Mouse (Mus musculus) MEL (cell line): ENCODE results near the gene Tbc1d2b. TPM values are rescaled to one million over a fixed set of nuclear protein-coding genes. Genes with fewer than 3 reads are reported as not detected.

Experiments
- DNase-seq: peaks from one replicate; pipeline ENCODE4 v3.0.0; 2011; ENCODE audit warnings: low read depth, low spot score
- H3K27ac ChIP-seq: 2 replicates; pipeline ENCODE4 v1.5.1; 2012; ENCODE audit warnings: low read depth, mild to moderate bottlenecking, control low read depth, low read length, moderate library complexity; ENCODE audit not compliant: control insufficient read depth
- H3K27me3 ChIP-seq, 2 experiments: fragments of 150-350 bp in 1 of 2; sonication (generic) in 1 of 2; 2 replicates each; pipeline ENCODE4 v1.6.1; 2012; ENCODE audit warnings: low read length in 2 of 2, mild to moderate bottlenecking in 2 of 2, improper control_type of control experiment in 1 of 2, moderate library complexity in 1 of 2; ENCODE audit not compliant: insufficient read depth in 2 of 2, control insufficient read depth in 1 of 2
- H3K36me3 ChIP-seq, 2 experiments: 2 replicates each; pipeline ENCODE4 v1.6.1; 2012 to 2014; ENCODE audit warnings: low read length in 2 of 2, improper control_type of control experiment in 1 of 2, inconsistent platforms in 1 of 2, mild to moderate bottlenecking in 1 of 2; ENCODE audit not compliant: insufficient read depth in 2 of 2, control insufficient read depth in 1 of 2
- H3K4me1 ChIP-seq, 2 experiments: fragments of 150-350 bp in 1 of 2; sonication (generic) in 1 of 2; 2 replicates each; pipeline ENCODE4 v1.6.1; 2012; ENCODE audit warnings: low read length in 2 of 2, improper control_type of control experiment in 1 of 2, mild to moderate bottlenecking in 1 of 2; ENCODE audit not compliant: insufficient read depth in 2 of 2, control insufficient read depth in 1 of 2
- H3K4me3 ChIP-seq, 2 experiments: fragments of 150-350 bp in 1 of 2; sonication (generic) in 1 of 2; 2 replicates each; pipeline ENCODE4 v1.5.1; 2012; ENCODE audit warnings: low read depth in 2 of 2, low read length in 2 of 2, mild to moderate bottlenecking in 2 of 2, moderate library complexity in 2 of 2, control low read depth in 1 of 2, improper control_type of control experiment in 1 of 2; ENCODE audit not compliant: control insufficient read depth in 1 of 2, insufficient read depth in 1 of 2
- H3K79me2 ChIP-seq: 2 replicates; pipeline ENCODE4 v1.6.1; 2012; ENCODE audit warnings: mild to moderate bottlenecking, low read length, moderate library complexity; ENCODE audit not compliant: control insufficient read depth, poor library complexity, insufficient read depth
- H3K9ac ChIP-seq: 2 replicates; pipeline ENCODE4 v1.6.1; 2012; ENCODE audit warnings: low read depth, mild to moderate bottlenecking, control low read depth, low read length, moderate library complexity; ENCODE audit not compliant: control insufficient read depth, poor library complexity, severe bottlenecking
- H3K9me3 ChIP-seq: fragments of 150-350 bp; sonication (generic); replicated peaks from 2 replicates; pipeline ENCODE4 v1.6.1; 2012; ENCODE audit warnings: mild to moderate bottlenecking, low read length, improper control_type of control experiment, moderate library complexity; ENCODE audit not compliant: insufficient read depth
- CHD2 ChIP-seq: IDR thresholded peaks from 2 replicates; pipeline ENCODE4 v1.6.1; 2011; ENCODE audit warnings: low read length, improper control_type of control experiment
- E2F4 ChIP-seq: IDR thresholded peaks from 2 replicates; pipeline ENCODE4 v1.6.1; 2011; ENCODE audit warnings: low read depth, low read length, improper control_type of control experiment, borderline replicate concordance
- ELF1 ChIP-seq: IDR thresholded peaks from 2 replicates; pipeline ENCODE4 v1.6.1; 2014; ENCODE audit warnings: low read depth, mild to moderate bottlenecking, inconsistent platforms, low read length, improper control_type of control experiment, moderate library complexity
- GABPA ChIP-seq: IDR thresholded peaks from 2 replicates; pipeline ENCODE4 v1.6.1; 2012; ENCODE audit warnings: low read depth, mild to moderate bottlenecking, inconsistent platforms, low read length, improper control_type of control experiment, moderate library complexity
- GATA1 ChIP-seq: IDR thresholded peaks from 2 replicates; pipeline ENCODE4 v1.6.1; 2011; ENCODE audit warnings: low read depth, low read length, improper control_type of control experiment
- HCFC1 ChIP-seq: IDR thresholded peaks from 2 replicates; pipeline ENCODE4 v1.6.1; 2012; ENCODE audit warnings: low read depth, mild to moderate bottlenecking, inconsistent platforms, low read length, improper control_type of control experiment, moderate library complexity
- JUND ChIP-seq: IDR thresholded peaks from 2 replicates; pipeline ENCODE4 v1.6.1; 2011; ENCODE audit warnings: low read depth, mild to moderate bottlenecking, improper control_type of control experiment, low read length
- MAFK ChIP-seq: IDR thresholded peaks from 2 replicates; pipeline ENCODE4 v1.6.1; 2011; ENCODE audit warnings: low read depth, mild to moderate bottlenecking, low read length, improper control_type of control experiment, borderline replicate concordance
- MAX ChIP-seq: IDR thresholded peaks from 2 replicates; pipeline ENCODE4 v1.6.1; 2011; ENCODE audit warnings: low read length, improper control_type of control experiment
- MAZ ChIP-seq: IDR thresholded peaks from 2 replicates; pipeline ENCODE4 v1.6.1; 2012; ENCODE audit warnings: low read depth, mild to moderate bottlenecking, inconsistent platforms, low read length, improper control_type of control experiment
- MXI1 ChIP-seq: IDR thresholded peaks from 2 replicates; pipeline ENCODE4 v1.6.1; 2011; ENCODE audit warnings: mild to moderate bottlenecking, low read depth, low read length, improper control_type of control experiment
- NRF1 ChIP-seq: IDR thresholded peaks from 2 replicates; pipeline ENCODE4 v1.6.1; 2014; ENCODE audit warnings: low read depth, mild to moderate bottlenecking, inconsistent platforms, low read length, improper control_type of control experiment, moderate library complexity; ENCODE audit not compliant: poor library complexity, insufficient read depth, severe bottlenecking
- POLR2A ChIP-seq, 2 experiments: IDR thresholded peaks; 2 replicates each; pipeline ENCODE4 v1.6.1; 2011 to 2012; ENCODE audit warnings: low read length in 2 of 2, mild to moderate bottlenecking in 2 of 2, control low read depth in 1 of 2, improper control_type of control experiment in 1 of 2, low read depth in 1 of 2, moderate library complexity in 1 of 2; ENCODE audit not compliant: control insufficient read depth in 1 of 2, insufficient read depth in 1 of 2, poor library complexity in 1 of 2
- POLR2AphosphoS5 ChIP-seq: IDR thresholded peaks from 2 replicates; pipeline ENCODE4 v1.6.1; 2012; ENCODE audit warnings: low read depth, borderline replicate concordance, mild to moderate bottlenecking, inconsistent platforms, low read length, moderate library complexity, mixed read lengths
- RAD21 ChIP-seq: IDR thresholded peaks from 2 replicates; pipeline ENCODE4 v1.6.1; 2011; ENCODE audit warnings: mild to moderate bottlenecking, low read depth, low read length, improper control_type of control experiment
- RCOR1 ChIP-seq: IDR thresholded peaks from 2 replicates; pipeline ENCODE4 v1.6.1; 2012; ENCODE audit warnings: low read depth, mild to moderate bottlenecking, inconsistent platforms, low read length, improper control_type of control experiment
- TCF12 ChIP-seq: IDR thresholded peaks from 2 replicates; pipeline ENCODE4 v1.6.1; 2014; ENCODE audit warnings: low read depth, mild to moderate bottlenecking, inconsistent platforms, low read length, improper control_type of control experiment, moderate library complexity
- UBTF ChIP-seq: IDR thresholded peaks from 2 replicates; pipeline ENCODE4 v1.6.1; 2012; ENCODE audit warnings: low read depth, mild to moderate bottlenecking, inconsistent platforms, low read length, improper control_type of control experiment, moderate library complexity, borderline replicate concordance; ENCODE audit not compliant: insufficient read depth
- USF1 ChIP-seq: IDR thresholded peaks from 2 replicates; pipeline ENCODE4 v1.6.1; 2014; ENCODE audit warnings: low read depth, mild to moderate bottlenecking, inconsistent platforms, low read length, improper control_type of control experiment, moderate library complexity
- USF2 ChIP-seq, 2 experiments: IDR thresholded peaks; 2 replicates each; pipeline ENCODE4 v1.6.1; 2011 to 2012; ENCODE audit warnings: improper control_type of control experiment in 2 of 2, low read length in 2 of 2, borderline replicate concordance in 1 of 2, inconsistent platforms in 1 of 2, low read depth in 1 of 2, mild to moderate bottlenecking in 1 of 2; ENCODE audit not compliant: insufficient read depth in 1 of 2
- ZMIZ1 ChIP-seq: IDR thresholded peaks from 2 replicates; pipeline ENCODE4 v1.6.1; 2012; ENCODE audit warnings: low read depth, mild to moderate bottlenecking, inconsistent platforms, low read length, improper control_type of control experiment, moderate library complexity
- ZNF384 ChIP-seq: IDR thresholded peaks from 2 replicates; pipeline ENCODE4 v1.6.1; 2012; ENCODE audit warnings: low read depth, mild to moderate bottlenecking, inconsistent platforms, low read length, improper control_type of control experiment
- polyA plus RNA-seq, 2 experiments: library from polyadenylated mRNA; stranded (reverse) in 1 of 2; unstranded in 1 of 2; fragments of >175 nt in 1 of 2; fragments of >200 nt in 1 of 2; gene quantifications; 2 replicates each; pipeline versions ENCODE4 v1.2.1 to v1.2.4; 2012; ENCODE audit warnings: low replicate concordance in 2 of 2, low read depth in 1 of 2; ENCODE audit not compliant: insufficient read length in 2 of 2, insufficient read depth in 1 of 2, missing spikeins in 1 of 2
- total RNA-seq: library from RNA; depleted of rRNA; stranded (reverse); fragments of 300-350 nt; gene quantifications from 2 replicates; pipeline ENCODE4 v1.2.3, GENCODE M21; 2012

Tbc1d2b gene
- total and polyA plus RNA-seq, 3 experiments = 7.1 to 12.6 TPM; not detected in 1

DNA sequence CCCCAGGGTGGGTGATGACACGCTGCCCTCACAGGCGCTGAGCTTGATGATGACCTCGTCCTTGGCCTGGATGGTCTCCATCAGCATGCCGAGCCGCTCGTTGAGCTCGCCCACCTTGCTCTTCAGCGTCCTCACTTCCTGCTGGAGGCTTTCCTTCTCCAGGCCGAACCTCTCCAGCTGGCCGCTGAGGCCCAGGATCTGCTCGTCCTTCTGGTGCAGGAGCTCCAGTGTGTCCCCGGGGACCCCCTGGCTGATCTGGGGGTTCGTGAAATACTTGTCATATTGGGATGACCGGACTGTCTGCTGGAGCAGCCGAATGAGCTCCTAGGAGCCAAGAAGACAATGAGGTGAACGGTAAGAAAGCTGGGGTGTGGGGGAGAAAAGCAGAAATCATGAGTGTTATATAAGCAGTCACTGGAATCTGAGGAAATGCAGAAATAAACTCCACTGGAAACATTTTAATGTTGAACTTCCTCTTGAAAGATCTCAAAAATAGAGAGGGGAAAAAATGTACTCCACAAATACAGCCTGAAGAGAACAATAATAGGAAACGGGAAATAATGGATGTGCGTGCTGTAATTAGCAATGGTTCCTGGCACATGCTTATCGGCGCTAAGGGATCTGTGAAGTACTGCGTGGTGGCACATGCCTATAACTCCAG lies 44.4 kb downstream of the Tbc1d2b start:
- DNase-seq = no peak
- Histone ChIP-seq H3K79me2 (no peaks in the 10 kb centered on the region), H3K4me3 (no peak overlapping the region), H3K27me3 (no peaks in the 10 kb centered on the region), H3K27ac (no peak overlapping the region), H3K9ac (no peak overlapping the region), H3K36me3 (peaks cover 2 to 14% of the 10 kb centered on the region in 2 experiments; a peak in 2 of 4 replicates), H3K9me3 (no peaks in the 10 kb centered on the region), H3K4me1 (peaks cover 0 to 3% of the 10 kb centered on the region in 2 experiments; a peak in 1 of 4 replicates)
- TF ChIP-seq USF2 (IDR thresholded peaks at IDR 0.05; ENCODE audit: borderline replicate concordance in 1 of 2, insufficient read depth in 1 of 2, low read depth in 1 of 2, low read length in 2 of 2) (no peak), TCF12 (no peak), RCOR1 (no peak), E2F4 (no peak), GABPA (no peak), RAD21 (no peak), POLR2A (IDR thresholded peaks at IDR 0.05; ENCODE audit: control insufficient read depth in 1 of 2, insufficient read depth in 1 of 2, low read depth in 1 of 2, low read length in 2 of 2, poor library complexity in 1 of 2) (no peak), ZMIZ1 (no peak), MAZ (no peak), MAFK (no peak)

DNA sequence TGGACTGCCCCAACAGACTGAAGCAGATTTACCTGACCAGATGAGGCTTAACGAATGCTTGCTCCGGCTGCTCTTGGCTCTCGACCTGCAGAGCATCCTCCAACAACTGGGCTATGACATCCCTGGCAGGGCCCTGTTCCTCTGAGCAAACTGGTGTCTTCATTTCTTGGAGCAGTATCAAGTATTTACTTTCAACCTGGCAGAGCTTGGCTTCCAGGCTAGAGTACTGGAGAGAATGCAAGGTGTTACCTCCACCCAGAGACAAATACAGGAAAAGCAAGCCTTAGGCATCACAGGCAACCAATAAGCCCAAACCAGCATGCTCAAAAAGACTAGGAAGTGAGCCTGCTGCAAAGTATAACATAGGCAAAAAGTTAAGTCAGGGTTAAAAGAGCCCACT lies 48.3 kb downstream of the Tbc1d2b start:
- Histone ChIP-seq H3K4me3 (no peak overlapping the region), H3K27me3 (no peaks in the 10 kb centered on the region), H3K27ac (no peak overlapping the region), H3K36me3 (peaks cover 2 to 16% of the 10 kb centered on the region in 2 experiments; a peak in 2 of 4 replicates), H3K79me2 (no peaks in the 10 kb centered on the region), H3K9ac (no peak overlapping the region), H3K4me1 (peaks cover 0 to 3% of the 10 kb centered on the region in 2 experiments; a peak in 1 of 4 replicates), H3K9me3 (no peaks in the 10 kb centered on the region)
- TF ChIP-seq POLR2AphosphoS5 = no peak
- no peak for TF ChIP-seq USF1
- no peak for TF ChIP-seq JUND
- no peak for TF ChIP-seq NRF1
- no peak for TF ChIP-seq E2F4
- no peak for TF ChIP-seq UBTF
- TF ChIP-seq MXI1 = no peak
- TF ChIP-seq MAX = no peak
- TF ChIP-seq GATA1 = no peak
- TF ChIP-seq CHD2 = no peak
- no peak for TF ChIP-seq ELF1
- no peak for TF ChIP-seq ZMIZ1
- no peak for TF ChIP-seq USF2 (IDR thresholded peaks at IDR 0.05; ENCODE audit: borderline replicate concordance in 1 of 2, insufficient read depth in 1 of 2, low read depth in 1 of 2, low read length in 2 of 2)
- no peak for TF ChIP-seq ZNF384
- no peak for TF ChIP-seq HCFC1
- no peak for DNase-seq
